Mouse (Mus musculus) frontal cortex, postnatal 36 days (tissue): ENCODE data around the gene Cd47.

Experiments used
- DNase-seq, 2 experiments: peaks; one replicate each; pipeline ENCODE4 v3.0.0; 2022; ENCODE audit warnings: low spot score in 2 of 2

Cd47 gene

GRCm38 (mm10) chr16:49866617-49867016 is 66.3 kb downstream of the Cd47 start:
- no peak for DNase-seq

GRCm38 (mm10) chr16:49868278-49868677 is 67.9 kb downstream of the Cd47 start:
- no peak for DNase-seq

GRCm38 (mm10) chr16:49873918-49874317 is 73.6 kb downstream of the Cd47 start:
- no peak for DNase-seq

GRCm38 (mm10) chr16:49874546-49874945 is 74.2 kb downstream of the Cd47 start:
- no peak for DNase-seq

GRCm38 (mm10) chr16:49876291-49877030 is 76.1 kb downstream of the Cd47 start:
- no peak for DNase-seq

GRCm38 (mm10) chr16:49877243-49877642 is 76.9 kb downstream of the Cd47 start:
- DNase-seq: no peak

- DNase-seq: no peak
These were observed 77.7 kb downstream of the Cd47 start for GRCm38 (mm10) chr16:49878051-49878450.

GRCm38 (mm10) chr16:49886403-49887066 is 86.2 kb downstream of the Cd47 start:
- no peak for DNase-seq

GRCm38 (mm10) chr16:49887290-49887689 is 87.0 kb downstream of the Cd47 start:
- no peak for DNase-seq

GRCm38 (mm10) chr16:49887811-49888564 is 87.7 kb downstream of the Cd47 start:
- no peak for DNase-seq

- DNase-seq: no peak
These were observed 88.8 kb downstream of the Cd47 start for GRCm38 (mm10) chr16:49889031-49889655.

GRCm38 (mm10) chr16:49892252-49892651 is 91.9 kb downstream of the Cd47 start:
- DNase-seq: no peak

GRCm38 (mm10) chr16:49892945-49893344 is 92.6 kb downstream of the Cd47 start:
- no peak for DNase-seq

- DNase-seq: no peak
These were observed 94.3 kb downstream of the Cd47 start for GRCm38 (mm10) chr16:49894624-49895023.

- no peak for DNase-seq
These were observed 95.8 kb downstream of the Cd47 start for GRCm38 (mm10) chr16:49896132-49896531.

- DNase-seq: no peak
These were observed 101.1 kb downstream of the Cd47 start for GRCm38 (mm10) chr16:49901395-49901794.

GRCm38 (mm10) chr16:49902083-49902482 is 101.8 kb downstream of the Cd47 start:
- no peak for DNase-seq

- no peak for DNase-seq
These were observed 104.1 kb downstream of the Cd47 start for GRCm38 (mm10) chr16:49904248-49904930.

GRCm38 (mm10) chr16:49905041-49905440 is 104.7 kb downstream of the Cd47 start:
- no peak for DNase-seq

GRCm38 (mm10) chr16:49905601-49906001 is 105.3 kb downstream of the Cd47 start:
- DNase-seq: no peak

- no peak for DNase-seq
These were observed 105.7 kb downstream of the Cd47 start for GRCm38 (mm10) chr16:49906066-49906465.

- no peak for DNase-seq
These were observed 106.6 kb downstream of the Cd47 start for GRCm38 (mm10) chr16:49906940-49907339.
